Mouse (Mus musculus): ENCODE data around the gene Cmip.

DNA sequence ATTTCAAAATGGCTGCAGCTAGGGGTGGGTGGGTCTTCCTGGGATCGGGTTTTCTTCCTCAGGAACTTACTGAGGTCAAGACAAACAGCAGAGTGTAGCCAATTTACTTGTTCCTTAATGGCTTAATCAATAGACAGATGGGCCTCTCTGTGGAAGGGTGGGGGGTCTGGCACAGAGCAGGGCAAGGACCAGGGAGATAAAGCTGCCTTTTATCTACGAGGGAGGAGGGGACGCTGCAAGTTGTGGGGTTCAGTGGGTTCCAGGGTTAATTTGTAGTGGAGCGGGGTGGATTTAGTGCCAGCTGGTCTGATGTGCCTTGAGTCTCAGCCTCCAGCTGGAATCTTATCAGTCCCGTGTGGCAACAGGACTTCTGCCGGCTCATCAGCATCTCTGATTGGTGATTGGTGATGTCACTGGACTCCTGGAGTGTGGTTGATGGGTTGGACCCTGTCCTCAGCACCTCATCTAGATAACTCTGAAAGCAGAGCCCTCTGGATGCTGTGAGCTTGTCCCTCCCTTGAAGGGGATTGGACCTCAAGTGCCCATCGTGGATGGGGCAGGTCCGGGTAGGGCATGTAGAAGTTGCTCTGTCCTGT, 65.9 kb downstream of the Cmip start:
- TF ChIP-seq USF2 (IDR thresholded peaks at IDR 0.05; ENCODE audit: borderline replicate concordance in 1 of 2, insufficient read depth in 1 of 2, low read depth in 1 of 2, low read length in 2 of 2) (no peak), TAL1 (IDR thresholded peaks at IDR 0.05; ENCODE audit: low read length) (no peak), ZNF384 (IDR thresholded peaks at IDR 0.05; ENCODE audit: low read depth, low read length) (no peak), MXI1 (IDR thresholded peaks at IDR 0.05; ENCODE audit: low read depth, low read length) (no peak), POLR2A (IDR thresholded peaks at IDR 0.05; ENCODE audit: control insufficient read depth in 1 of 2, insufficient read depth in 1 of 2, low read depth in 1 of 2, low read length in 2 of 2, poor library complexity in 1 of 2) (no peak), RAD21 (IDR thresholded peaks at IDR 0.05; ENCODE audit: low read depth, low read length) (no peak), ZKSCAN1 (IDR thresholded peaks at IDR 0.05; ENCODE audit: low read depth, low read length) (no peak)

All from MEL (cell line).